Mouse (Mus musculus): ENCODE measurements at regions not wholly inside any gene's neighbourhood (a gene's known extent, or its start where the extent isn't known, plus 50 kb on each side); places are given as distances from the start of the nearest gene placed in this dataset.

GRCm38 (mm10) chr19:52878812-52879502 lies 161.1 kb downstream of the Xpnpep1 start:
- no peak for DNase-seq

GRCm38 (mm10) chr19:52866635-52867034 lies 173.4 kb downstream of the Xpnpep1 start:
- no peak for DNase-seq

- DNase-seq = no peak
Measured at GRCm38 (mm10) chr19:52861576-52861975, 178.4 kb downstream of the Xpnpep1 start.

- DNase-seq = no peak
Measured at GRCm38 (mm10) chr19:52854068-52854682, 185.8 kb downstream of the Xpnpep1 start.

GRCm38 (mm10) chr19:52816202-52816601 lies 223.8 kb downstream of the Xpnpep1 start:
- no peak for DNase-seq

GRCm38 (mm10) chr19:52812046-52812445 lies 228.0 kb downstream of the Xpnpep1 start:
- DNase-seq = no peak

GRCm38 (mm10) chr19:52788802-52789201 lies 251.2 kb downstream of the Xpnpep1 start:
- no peak for DNase-seq

DNA sequence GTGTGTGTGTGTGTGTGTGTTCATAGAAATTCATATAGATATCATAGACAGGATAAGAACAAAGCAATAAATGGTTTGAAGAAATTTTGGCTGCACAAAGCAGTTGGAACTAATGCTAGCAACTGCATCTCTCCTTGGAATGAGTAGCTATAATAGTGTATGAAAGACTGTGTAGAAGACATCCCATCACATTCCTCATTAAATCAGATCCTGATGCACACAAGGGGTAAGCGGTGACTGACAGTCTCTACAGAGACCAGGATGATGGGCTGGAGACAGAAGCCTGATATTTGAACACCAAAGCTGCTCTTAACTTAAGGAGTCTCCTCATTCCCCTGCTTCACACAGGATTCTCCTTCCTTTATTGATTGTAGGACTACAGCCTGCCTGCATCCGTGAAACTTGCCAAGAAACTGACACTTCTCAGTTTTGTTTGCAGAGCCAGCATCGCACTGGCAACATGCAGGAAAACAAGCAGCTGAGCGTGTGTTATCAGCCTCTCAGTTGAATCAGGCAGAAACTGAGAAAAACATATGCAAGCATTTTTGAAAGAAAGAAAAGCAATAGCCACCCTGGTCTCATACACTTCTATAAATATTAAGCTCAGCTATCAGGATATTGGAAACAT lies 271.1 kb downstream of the Xpnpep1 start:
- no peak for DNase-seq

- no peak for DNase-seq
Measured at GRCm38 (mm10) chr19:52768117-52768516, 271.9 kb downstream of the Xpnpep1 start.

DNA sequence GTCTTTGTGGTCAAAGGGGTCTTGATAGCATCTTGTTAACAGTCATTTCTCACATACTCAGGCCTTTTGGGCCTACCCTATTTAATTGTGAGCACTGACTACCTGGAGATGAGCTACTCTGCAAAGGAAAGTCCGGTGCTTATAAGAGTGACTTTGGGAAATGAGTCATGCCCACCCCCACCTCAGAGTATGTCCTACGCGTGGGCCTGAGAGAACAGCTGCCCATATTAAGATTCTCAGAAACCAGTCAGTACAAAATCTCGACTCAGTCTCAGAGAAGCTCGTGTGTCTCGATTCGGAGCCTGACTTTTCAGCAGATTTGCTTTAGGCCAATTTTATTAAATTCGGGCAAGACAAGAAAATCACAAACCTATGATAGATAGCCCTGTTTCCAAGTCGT lies 301.1 kb downstream of the Xpnpep1 start:
- no peak for DNase-seq

GRCm38 (mm10) chr19:52721776-52722175 lies 318.2 kb downstream of the Xpnpep1 start:
- no peak for DNase-seq

DNA sequence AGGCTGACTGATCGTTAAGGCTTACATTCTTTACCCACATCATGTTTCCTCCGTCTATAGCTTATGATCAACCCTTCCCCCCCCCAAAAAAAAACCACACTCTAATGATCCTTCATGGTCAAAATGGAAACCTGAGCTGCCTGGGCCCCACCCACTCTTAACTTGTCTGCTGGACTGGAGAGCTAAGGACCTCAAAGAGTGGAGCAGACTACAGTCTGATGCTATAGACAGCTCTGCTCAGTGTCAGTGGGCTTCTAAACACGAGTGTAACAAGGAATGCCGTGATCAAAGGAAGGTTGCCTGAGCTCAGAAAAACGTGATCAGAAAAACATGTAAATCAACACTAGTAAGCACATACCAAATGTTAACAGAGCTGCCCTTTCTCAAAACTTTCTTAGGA lies 324.7 kb downstream of the Xpnpep1 start:
- no peak for DNase-seq

DNA sequence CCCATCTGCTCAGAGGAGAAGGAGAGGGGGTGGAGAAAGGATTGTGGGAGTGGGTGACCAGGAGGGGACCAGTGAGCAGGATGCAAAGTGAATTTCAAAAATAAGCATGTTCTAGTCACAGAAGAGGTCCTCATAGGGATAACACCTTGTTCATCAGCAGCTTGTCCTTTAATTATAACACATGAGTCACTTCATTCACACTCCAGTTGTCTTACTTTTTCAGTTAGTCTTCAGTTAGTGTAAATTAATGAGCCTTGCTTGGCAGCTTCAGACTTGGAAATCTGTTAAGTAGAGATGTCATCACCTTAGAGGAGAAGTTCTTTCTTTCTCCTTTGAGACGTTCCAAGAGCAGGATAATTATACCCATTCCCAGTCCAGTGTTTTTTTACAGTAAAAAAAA lies 332.3 kb downstream of the Xpnpep1 start:
- no peak for DNase-seq

GRCm38 (mm10) chr19:52661009-52661408 lies 379.0 kb downstream of the Xpnpep1 start:
- DNase-seq = no peak

- no peak for DNase-seq
Measured at GRCm38 (mm10) chr19:52647066-52648046, 383.3 kb downstream of the Ins1 start.

DNA sequence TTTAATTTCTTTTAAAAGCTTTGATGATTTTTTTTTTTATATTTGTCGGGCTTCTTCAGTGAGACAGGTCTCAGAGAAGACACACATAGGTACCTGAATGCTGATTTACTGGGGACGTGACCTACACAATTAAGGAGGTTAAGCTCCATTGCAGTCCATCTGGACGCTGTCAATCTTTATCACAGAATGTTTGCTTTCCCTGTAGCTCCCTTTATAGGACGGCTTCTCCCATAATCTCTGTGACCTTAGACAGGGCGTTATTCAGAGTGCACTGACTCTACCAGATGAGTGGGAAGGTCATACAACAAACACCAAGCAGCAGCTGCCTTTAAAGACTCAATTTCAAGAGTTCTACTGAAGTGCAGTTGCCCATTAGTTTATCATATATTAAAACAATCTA lies 376.1 kb downstream of the Ins1 start:
- DNase-seq = no peak

DNA sequence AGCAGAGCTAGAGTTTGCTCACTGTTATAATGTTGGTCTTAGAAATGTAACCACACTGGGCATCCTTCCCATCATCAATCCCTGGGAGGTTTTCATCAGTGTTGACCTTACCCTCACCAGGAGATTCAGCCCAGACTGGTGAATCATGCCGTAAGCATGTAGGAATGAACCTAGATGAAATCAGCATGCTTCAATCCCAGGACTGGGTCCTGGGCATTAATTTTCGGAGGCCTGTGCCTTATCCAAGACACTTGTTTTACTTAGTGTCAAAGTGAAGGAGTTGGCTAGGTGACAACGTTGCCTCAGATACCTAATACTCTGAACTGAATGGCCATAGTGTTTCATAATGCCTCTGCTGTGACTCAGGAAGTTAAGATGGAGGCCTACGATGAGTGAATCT lies 368.4 kb downstream of the Ins1 start:
- DNase-seq = no peak

- DNase-seq = no peak
Measured at GRCm38 (mm10) chr19:52624310-52624709, 360.2 kb downstream of the Ins1 start.

GRCm38 (mm10) chr19:52623496-52623895 lies 359.4 kb downstream of the Ins1 start:
- no peak for DNase-seq

GRCm38 (mm10) chr19:52613353-52613752 lies 349.3 kb downstream of the Ins1 start:
- no peak for DNase-seq

DNA sequence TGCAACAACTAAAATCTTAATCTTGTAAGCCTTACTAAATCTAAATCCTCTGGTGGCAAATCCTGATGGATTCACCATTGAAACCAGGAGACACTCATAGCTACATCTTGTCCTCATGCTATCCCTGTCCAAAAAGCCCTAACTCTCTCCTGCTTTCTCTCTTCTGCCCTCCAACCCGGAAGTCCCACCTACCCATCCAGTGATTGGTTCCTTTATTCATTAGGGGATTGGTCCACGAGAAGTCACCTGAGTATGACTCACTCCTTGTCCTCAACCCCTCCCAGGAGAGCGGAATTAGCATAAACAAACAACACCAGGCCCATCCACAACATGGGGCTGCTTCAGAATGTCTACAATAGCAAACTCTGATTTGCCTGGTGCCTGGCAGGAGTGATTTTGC lies 342.8 kb downstream of the Ins1 start:
- no peak for DNase-seq

GRCm38 (mm10) chr19:52600410-52600809 lies 336.3 kb downstream of the Ins1 start:
- no peak for DNase-seq

GRCm38 (mm10) chr19:52565401-52565800 lies 301.3 kb downstream of the Ins1 start:
- no peak for DNase-seq
